Mouse (Mus musculus) right cerebral cortex, postnatal 10 days (tissue): Measurements from ENCODE around the gene Sgf29.
"Not testable (repeated sequence)": the region's sequence is repeated elsewhere in the genome, so short reads cannot be mapped to it uniquely, and the experiment has no call there.

Source experiments
- DNase-seq, 2 experiments: peaks; one replicate each; pipeline ENCODE4 v3.0.0; 2021; ENCODE audit warnings: low spot score in 2 of 2

Gene Sgf29

DNA sequence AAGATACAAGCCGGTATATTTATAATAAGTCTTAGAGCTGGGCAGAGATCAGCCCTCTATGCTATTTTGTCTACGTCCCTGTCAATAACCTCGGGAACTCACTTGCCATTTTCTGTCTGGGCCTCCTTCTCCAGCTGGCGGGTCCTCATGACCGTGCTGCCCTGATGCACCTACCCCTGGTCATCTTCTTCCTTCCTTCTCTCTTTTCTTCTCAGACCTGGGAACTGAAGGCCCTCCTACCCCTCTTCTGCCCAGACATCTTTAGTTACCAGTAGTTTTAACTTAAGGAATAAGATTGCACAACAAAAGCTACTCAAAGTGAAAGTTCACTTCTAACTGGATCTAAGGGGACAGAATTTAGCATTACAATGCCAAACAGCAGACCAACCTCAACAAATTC, 30.6 kb downstream of the Sgf29 start:
- no peak for DNase-seq

DNA sequence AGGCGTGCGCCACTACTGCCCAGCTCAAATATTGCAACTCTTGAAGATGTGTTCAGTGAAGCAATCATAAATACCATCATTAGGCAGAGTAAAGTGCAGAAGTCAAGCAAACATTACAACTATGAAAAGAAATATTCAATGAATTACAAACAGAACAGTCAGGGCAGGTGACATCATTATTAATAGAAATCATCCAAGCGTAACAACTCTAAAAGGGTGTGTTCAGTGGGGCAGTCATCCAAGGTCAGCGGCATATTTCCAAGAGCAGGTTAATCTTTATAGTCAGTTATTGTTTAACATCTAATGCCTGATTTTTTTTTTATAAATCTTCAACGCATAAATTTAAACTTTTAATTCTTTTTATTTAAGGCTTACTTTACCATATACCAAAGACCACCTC, 32.1 kb downstream of the Sgf29 start:
- no peak for DNase-seq

DNA sequence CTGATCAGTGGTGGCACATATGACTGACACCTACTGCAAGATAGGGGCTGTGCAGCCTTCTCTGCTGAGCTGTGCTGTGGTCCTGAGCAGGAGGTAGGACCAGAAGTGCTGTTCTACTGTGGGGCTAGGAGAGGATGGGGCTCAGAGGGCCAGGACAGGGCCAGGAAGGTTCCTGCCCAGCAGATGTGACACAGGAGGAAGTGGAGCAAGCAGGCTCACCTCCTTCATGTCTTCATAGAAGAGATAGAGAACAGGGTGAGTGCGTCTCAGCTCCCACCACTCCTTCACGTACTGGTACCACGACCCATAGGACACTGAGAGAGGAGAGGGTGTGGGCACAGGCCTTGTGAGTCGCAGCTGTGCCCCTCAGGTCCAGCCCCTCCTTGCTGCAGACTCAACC, 39.0 kb downstream of the Sgf29 start:
- not testable (repeated sequence) for DNase-seq

DNA sequence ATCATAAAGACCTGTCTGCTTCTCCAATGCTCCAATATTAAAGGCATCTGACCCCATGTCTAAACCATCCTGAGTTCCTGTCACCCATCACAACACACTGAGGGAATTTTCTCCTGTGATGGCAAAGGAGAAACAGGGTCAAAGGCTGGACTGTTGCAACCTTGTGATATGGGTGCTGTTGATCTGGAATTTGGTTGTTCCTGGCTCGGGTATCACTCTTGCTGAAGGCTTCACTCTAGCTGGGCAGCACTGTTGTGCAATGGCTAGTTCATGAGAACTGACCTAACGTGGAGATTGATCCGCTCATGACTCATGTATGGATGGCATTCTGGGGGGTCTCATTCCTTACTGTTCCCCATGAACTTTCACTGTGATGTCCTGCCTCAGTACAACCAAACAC, 39.9 kb downstream of the Sgf29 start:
- DNase-seq: no peak

DNA sequence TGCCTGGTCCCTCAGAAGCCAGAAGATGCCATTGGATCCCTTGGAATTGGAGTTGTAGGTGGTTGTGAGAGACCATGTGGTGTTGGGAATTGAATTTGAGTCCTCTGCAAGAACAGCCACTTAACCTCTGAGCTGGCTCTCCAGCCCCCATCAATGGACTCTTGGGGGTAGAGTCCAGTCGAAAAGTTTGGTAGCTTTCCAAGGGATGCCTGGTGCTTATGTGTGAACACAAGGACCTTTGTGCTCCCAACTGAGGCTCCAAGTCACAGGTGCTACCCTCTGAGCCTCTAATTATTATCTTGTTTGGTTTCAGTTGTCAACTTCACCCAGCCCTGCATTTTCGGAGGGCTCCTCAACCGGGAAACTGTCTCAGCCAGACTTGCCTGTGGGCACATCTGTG, 41.6 kb downstream of the Sgf29 start:
- DNase-seq: no peak

- DNase-seq: no peak
Observed at GRCm38 (mm10) chr7:126691676-126692075, 42.6 kb downstream of the Sgf29 start.

DNA sequence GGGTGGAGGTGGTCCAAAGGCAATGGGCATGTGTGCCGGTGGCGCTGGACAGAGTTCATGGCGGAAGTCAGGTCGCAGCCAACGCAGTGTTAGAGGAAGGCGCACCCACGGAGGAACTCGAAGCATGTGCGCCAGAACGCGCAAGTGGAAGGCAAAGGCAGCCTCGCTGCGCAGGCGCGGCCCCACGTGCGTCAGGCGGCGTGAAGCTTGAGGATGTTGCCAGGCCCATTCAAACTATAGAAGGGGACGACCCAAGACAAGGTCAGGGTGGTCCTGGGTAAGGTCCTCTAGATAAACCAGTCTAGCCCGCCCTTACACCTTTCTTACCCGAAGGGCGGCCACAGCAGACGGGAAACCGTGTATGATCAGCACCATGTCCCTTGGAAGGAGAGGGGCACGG, 43.3 kb downstream of the Sgf29 start:
- DNase-seq: peak in 1 of 2 experiments; percentile 42

DNA sequence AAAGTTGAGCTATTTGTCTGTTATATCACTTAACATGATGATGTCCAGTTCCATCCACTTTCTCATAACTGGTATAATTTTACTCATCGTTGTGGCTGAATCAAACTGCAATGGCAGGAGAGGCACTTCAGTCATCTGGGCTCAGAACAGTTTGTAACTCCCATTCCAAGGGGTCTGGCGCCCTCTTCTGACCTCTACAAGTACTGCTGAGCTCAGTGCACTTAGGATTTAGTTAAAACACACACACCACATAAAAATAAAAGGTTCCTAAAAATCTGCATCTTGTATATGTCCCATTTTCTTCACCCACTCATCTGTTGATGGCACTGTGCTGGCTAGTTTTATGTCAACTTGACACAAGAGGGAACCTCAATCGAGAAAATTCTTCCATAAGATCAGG, 44.1 kb downstream of the Sgf29 start:
- peak; percentile 88 to 89 for DNase-seq

DNA sequence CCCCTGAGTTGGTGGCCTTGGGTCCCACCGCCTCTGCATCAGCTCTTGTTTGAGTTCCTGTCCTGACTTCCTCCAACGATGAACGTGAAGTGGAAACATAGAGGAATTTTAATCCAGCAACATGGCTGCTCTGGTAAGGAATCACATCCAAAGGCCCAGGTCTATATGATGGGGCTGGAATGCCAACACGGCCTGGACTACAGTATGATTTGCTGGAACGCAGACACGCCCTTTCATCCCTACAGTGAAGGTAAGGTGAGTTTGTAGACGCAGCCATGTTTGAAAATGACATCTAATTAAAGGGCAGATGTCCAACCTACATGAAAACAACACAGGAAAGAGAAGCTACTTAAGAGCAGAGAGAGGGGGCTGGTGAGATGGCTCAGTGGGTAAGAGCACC, 44.7 kb downstream of the Sgf29 start:
- DNase-seq: no peak

DNA sequence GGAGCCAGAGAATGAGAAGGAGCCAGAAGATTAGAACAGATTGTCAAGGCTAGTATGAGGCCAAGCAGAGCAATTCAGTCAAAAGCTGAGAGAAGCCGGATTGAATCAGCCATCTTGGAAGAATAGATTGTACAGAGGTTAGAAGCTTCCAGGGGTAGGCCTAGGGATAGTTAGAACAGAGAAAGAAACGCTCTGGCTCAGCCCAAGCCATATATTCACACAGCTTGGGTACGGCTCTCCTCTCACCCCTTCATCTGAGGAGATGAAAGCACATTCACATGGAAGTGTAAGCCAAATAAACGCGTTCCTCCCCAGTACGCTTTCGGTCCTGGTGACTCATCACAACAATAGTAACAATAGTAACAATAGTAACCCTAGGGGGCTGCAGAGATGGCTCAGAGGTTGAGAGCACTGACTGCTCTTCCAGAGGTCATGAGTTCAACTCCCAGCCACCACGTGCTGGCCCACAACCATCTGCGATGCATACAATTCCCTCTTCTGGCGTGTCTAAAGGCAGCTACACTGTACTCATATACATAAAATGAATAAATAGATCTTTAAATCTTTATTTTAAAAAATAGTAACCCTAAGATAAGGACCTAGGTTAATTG, 45.4 kb downstream of the Sgf29 start:
- DNase-seq: no peak

DNA sequence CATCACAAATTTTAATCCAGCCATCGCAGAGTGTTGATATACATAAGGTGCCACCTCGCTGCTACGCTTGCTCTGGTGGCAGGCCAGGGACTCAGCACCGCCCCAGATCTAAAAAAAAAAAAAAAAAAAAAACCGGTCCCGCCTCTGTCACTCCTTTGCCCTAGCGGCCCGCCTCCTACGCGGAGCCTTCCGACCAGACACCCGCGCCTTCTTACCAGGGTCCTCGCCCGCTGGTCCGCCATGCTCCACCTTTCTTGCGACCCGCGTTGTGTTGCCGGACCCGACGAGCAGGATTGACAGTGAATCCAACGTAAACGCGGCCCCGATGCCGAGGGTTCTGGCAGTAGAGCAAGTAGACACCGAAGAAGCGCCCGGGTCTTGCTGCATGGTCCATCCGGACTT, 46.1 kb downstream of the Sgf29 start, which contains the start of gene Bola2:
Gene Bola2 (plus strand): TSS at position 192 of the 402 bp plus-strand sequence.
- DNase-seq: peak; percentile 77 to 84

DNA sequence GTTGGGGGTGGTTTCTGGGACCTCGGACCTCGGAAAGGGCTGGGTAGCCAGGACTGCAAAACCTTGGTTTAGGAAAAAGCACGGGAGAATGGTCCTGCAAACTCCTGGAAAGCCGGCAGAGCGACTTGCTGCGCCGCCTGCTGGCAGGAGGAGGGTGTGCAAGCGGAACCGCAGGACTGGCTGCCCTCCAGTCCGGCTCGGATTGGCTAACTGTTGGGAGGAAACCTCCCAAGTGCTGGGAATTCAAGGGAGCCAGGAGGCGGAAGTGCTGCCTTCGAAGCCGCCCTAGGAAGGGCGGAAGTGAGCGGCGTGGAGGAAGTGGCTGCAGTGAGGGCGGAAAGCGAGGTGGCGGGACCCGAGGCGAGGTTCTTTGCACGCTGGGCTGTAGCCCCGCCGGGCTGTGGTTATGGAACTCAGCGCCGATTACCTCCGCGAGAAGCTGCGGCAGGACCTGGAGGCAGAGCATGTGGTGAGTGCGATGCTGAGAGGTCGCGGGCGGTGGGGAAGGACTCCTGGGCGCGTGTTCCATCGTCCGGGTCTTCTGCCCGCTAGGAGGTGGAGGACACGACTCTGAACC, 46.6 kb downstream of the Sgf29 start, which contains the start of gene Slx1b:
Gene Slx1b (minus strand): TSS at position 154 of the 577 bp plus-strand sequence.
- DNase-seq: peak; percentile 97 to 98

DNA sequence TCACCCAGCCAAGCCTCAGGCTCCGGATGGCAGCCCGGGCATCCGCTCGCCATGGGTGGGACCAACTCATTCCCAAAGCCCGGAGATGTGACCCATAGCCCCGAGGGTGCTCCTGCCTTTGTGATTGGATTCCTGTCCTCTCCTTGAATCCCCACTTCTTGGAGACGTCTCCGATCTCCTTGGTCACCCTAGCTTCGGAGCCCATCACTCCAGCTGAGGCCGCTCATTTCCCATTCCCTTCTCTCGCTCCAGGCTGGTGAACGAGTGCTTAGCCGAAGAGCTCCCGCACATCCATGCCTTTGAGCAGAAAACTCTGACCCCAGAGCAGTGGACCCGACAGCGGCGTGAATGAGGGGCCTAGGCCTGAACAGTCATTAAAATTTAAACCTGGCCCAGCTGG, 47.2 kb downstream of the Sgf29 start:
- no peak for DNase-seq

GRCm38 (mm10) chr7:126696886-126697285, 47.8 kb downstream of the Sgf29 start:
- DNase-seq: no peak

- DNase-seq: no peak
Observed at GRCm38 (mm10) chr7:126697838-126698237, 48.7 kb downstream of the Sgf29 start.

GRCm38 (mm10) chr7:126700063-126701015, 51.2 kb downstream of the Sgf29 start:
- peak in 1 of 2 experiments; percentile 41 for DNase-seq

- peak; percentile 92 to 95 for DNase-seq
Observed at GRCm38 (mm10) chr7:126701070-126701469, 52.0 kb downstream of the Sgf29 start.

GRCm38 (mm10) chr7:126701559-126702357, 52.6 kb downstream of the Sgf29 start:
- DNase-seq: no peak

- peak; percentile 48 to 61 for DNase-seq
Observed at GRCm38 (mm10) chr7:126702358-126702757, 53.2 kb downstream of the Sgf29 start.

DNA sequence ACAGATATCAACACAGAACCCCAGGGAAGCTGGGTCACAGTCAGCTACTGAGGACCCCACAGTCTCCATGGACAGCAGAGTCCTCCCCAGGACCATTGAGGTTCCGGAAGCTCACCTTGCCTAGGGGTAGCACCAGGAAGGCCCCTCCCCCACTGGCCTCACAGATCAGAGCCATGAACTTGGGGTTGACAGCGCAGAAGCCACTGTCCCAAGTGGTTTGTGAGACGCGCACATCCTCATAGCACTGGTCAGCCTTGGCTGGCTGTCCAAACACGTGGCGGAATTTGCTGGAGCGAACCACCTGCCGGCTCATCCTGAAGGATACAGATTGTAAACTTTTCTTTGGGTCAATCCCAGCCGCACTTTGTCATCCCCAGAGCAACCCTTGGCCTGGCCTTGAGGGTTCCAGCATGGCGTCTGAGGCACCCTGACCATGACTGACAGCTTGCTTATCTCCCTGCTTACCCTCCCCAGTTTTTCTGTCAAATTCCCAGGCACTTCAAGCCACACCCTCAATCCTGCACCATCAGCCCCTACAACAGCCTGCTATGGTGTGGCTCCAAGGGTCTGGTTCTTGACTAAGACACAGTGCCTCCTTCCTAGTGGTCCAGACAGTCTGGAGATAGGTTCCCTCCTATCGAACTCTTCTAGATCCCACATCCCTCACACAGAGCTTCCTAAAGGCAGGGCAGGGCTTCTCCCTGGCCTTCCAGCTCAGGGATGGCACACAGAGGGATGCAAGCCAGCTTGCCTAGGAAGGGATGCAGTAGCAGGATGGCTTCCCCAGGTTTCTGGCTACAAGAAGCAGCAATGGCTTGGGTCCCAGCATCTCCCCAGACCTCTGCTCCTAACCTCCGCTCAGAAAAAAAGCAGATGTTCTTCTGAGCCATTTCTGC, 54.0 kb downstream of the Sgf29 start:
- DNase-seq: peak; percentile 40 to 49

DNA sequence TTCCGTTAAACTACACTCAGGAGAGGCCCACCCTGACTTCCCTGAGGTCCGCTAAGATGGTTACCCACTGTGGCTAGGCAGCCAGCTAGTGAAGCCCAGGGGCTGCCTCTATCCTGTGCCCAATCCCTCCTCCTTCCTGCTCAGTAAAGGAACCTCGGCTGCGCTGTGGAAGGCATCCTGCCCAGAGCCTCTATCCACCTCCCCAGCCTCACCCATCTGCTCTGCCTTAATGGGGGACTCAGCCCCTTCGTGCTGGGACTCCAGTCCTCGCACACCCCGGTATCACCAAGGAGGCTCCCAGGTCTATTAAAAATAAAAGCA, 54.6 kb downstream of the Sgf29 start:
- peak; percentile 53 to 55 for DNase-seq
